Mouse (Mus musculus): ENCODE results near the gene Olfr809.

Olfr809 gene

GRCm38 (mm10) chr10:129774338-129774737, at the start of gene Olfr809:
Gene Olfr809, plus strand, starts transcription at chr10:129774638.
- no peak for DNase-seq (ENCODE audit: low read depth, low spot score)

GRCm38 (mm10) chr10:129729275-129729674, 45.2 kb upstream of the Olfr809 start, which contains the start of gene Olfr805:
Gene Olfr805, minus strand, starts transcription at chr10:129729375.
- no peak for DNase-seq (ENCODE audit: low read depth, low spot score)

GRCm38 (mm10) chr10:129741821-129742220, 32.6 kb upstream of the Olfr809 start, which contains the start of gene Olfr806:
Gene Olfr806, minus strand, starts transcription at chr10:129741921.
- no peak for DNase-seq (ENCODE audit: low read depth, low spot score)

DNA sequence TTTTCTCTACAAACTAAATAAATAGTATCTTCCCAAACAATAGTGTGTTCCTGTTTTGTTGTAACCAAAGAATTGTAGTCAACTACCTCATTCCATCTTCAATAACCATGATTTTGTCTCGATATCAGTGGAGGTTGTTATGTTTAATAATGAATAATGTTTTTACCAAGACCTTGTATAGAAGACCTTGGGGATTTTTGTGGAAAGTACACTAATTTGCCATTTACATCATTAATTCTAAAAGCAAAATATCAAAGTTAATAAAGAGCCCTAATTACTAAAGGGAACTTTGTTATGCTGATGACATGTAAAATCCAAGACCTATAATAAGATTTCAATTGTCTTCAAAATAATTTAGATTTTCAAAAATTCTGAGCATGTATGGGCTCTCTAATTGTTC, 16.7 kb upstream of the Olfr809 start, which contains the start of gene Olfr807:
Olfr807 (minus strand) TSS at position 101 of the 400 bp plus-strand sequence.
- no peak for DNase-seq (ENCODE audit: low read depth, low spot score)

GRCm38 (mm10) chr10:129765182-129765581, 9.3 kb upstream of the Olfr809 start, which contains the start of gene Olfr808:
Gene Olfr808, plus strand, starts transcription at chr10:129765482.
- no peak for DNase-seq (ENCODE audit: low read depth, low spot score)

GRCm38 (mm10) chr10:129778123-129778522, 3.7 kb downstream of the Olfr809 start:
- DNase-seq (ENCODE audit: low read depth, low spot score) = no peak

DNA sequence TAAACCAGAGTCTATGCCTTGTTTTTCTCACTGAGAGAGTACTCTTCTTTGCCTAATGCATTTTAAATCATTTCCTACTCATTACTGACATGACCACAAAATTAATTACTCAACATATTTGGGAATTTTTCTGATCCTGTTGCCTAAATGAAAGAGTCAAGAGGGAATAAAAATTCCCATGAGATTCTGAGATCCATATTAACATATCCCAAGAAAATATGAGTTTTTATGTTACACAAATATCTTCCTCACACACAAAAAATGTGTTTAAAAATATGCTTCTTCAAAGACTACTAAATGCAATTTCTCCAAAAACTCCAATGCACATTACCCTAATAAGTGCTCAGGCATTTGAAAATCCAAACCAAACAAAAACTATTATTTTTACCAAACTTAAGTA, 20.4 kb downstream of the Olfr809 start, which contains the start of gene Olfr810:
Olfr810 (minus strand) TSS at position 101 of the 400 bp plus-strand sequence.
- DNase-seq (ENCODE audit: low read depth, low spot score) = no peak

GRCm38 (mm10) chr10:129804296-129804695, 29.9 kb downstream of the Olfr809 start, which contains the start of gene Olfr811:
Gene Olfr811, minus strand, starts transcription at chr10:129804396.
- DNase-seq (ENCODE audit: low read depth, low spot score) = no peak

Measured in R1 (cell line).